Mouse (Mus musculus): ENCODE measurements around the gene Gas7. TPM values are rescaled to one million over a fixed set of nuclear protein-coding genes. Genes with fewer than 3 reads are reported as not detected.

Gas7 gene
- polyA plus RNA-seq, 1 experiment from 2014 or later = 24.4 TPM

DNA sequence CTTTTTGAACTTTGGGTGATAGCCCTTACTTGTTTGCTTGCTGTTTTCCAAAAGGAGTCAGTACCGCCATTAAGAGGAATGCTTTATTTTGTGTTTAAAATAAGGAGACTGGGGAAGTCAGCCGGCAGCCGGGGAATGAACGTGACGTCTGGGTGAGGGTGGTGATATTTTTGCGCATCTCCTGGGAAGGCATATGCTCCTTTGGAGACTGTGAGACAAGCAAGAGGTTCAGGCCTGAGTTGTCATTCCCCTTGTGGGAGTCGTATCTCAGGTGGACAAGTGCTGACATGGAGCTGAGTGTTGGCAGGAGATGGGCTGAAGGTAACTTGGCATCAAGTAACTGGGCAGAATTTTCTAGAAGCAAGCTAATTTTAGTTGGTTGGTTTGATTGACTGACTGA, 142.2 kb downstream of the Gas7 start:
- Histone ChIP-seq H3K9ac (no peak overlapping the region), H3K4me2 (replicated peaks) (no peak overlapping the region), H3K36me3 (no peaks in the 10 kb centered on the region), H3K27ac (replicated peaks) (no peak overlapping the region), H3K9me3 (replicated peaks) (no peaks in the 10 kb centered on the region), H3K4me3 (replicated peaks) (no peak overlapping the region), H3K27me3 (no peaks in the 10 kb centered on the region), H3K4me1 (peaks cover 18% of the 10 kb centered on the region)
- ATAC-seq (ENCODE audit: insufficient number of reproducible peaks, low FRiP score, low TSS enrichment, low read depth) = no peak
- WGBS = 73% methylated on average over 7 of the region's 7 CpGs

DNA sequence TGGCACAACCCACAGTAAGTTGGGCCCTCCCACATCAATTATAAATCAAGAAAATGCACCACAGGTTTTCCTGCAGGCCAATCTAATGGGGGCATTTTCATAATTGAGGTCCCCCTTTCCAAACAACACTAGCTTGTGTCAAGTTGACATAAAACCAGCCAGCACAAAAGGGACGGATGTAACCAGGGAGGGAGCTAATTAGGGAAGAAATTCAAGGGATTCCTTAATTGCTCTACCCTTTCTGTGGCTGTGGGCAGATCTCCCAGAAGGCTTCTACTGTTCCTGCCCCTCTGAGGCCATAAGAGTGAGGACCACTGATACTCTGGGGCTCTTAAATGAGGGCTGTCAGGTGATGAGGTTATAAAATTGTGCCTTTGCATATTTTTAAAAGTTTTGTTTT, 143.9 kb downstream of the Gas7 start:
- ATAC-seq (ENCODE audit: insufficient number of reproducible peaks, low FRiP score, low TSS enrichment, low read depth) = no peak
- Histone ChIP-seq H3K27me3 (no peaks in the 10 kb centered on the region), H3K4me1 (peaks cover 25% of the 10 kb centered on the region), H3K4me3 (replicated peaks) (no peak overlapping the region), H3K9me3 (replicated peaks) (no peaks in the 10 kb centered on the region), H3K9ac (no peak overlapping the region), H3K27ac (replicated peaks) (no peak overlapping the region), H3K36me3 (no peaks in the 10 kb centered on the region), H3K4me2 (replicated peaks) (no peak overlapping the region)
- WGBS = 37% methylated on average over 1 of the region's 1 CpGs

- Histone ChIP-seq H3K27ac (replicated peaks) (peak overlapping the region; percentile 66), H3K9ac (no peak overlapping the region), H3K36me3 (no peaks in the 10 kb centered on the region), H3K4me1 (peaks cover 25% of the 10 kb centered on the region), H3K27me3 (no peaks in the 10 kb centered on the region), H3K4me2 (replicated peaks) (no peak overlapping the region), H3K9me3 (replicated peaks) (no peaks in the 10 kb centered on the region), H3K4me3 (replicated peaks) (no peak overlapping the region)
- peak; percentile 32; the same call in 1 of the 2 replicates for ATAC-seq (ENCODE audit: insufficient number of reproducible peaks, low FRiP score, low TSS enrichment, low read depth)
- 37% methylated on average over 8 of the region's 8 CpGs for WGBS
Observed at GRCm38 (mm10) chr11:67600710-67601430, 145.6 kb downstream of the Gas7 start.

DNA sequence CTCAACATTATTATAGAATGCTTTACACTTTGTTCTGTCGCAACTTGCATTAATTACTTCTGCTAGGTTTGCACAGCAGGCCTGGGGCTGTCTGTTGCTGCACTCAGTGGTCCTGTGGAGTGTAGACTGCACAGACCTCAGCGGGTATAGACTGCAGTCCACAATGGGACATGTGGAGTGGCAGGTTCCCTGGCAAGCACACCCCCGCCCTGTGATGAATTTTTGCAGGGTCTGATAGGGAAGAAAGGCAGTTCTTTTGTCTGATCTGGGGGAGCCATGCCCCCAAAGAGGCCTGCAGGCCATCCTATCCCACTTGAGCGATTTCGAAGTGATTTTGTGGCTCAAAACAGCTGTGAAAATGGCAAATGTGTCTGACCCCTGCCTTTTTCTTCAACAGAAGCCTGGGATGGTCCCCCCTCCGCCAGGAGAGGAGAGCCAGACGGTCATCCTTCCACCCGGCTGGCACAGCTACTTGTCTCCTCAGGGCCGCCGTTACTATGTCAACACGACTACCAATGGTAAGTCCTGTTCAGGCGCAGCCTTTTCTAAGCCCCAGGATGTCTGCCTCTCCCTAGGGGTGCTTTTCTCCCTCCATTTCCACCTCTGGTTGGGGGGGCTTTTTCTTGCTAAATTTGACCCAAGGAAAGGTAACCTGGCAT, 147.6 kb downstream of the Gas7 start:
- 44% methylated on average over 12 of the region's 12 CpGs for WGBS
- ATAC-seq (ENCODE audit: insufficient number of reproducible peaks, low FRiP score, low TSS enrichment, low read depth) = no peak
- no peaks in the 10 kb centered on the region for H3K27me3 ChIP-seq

DNA sequence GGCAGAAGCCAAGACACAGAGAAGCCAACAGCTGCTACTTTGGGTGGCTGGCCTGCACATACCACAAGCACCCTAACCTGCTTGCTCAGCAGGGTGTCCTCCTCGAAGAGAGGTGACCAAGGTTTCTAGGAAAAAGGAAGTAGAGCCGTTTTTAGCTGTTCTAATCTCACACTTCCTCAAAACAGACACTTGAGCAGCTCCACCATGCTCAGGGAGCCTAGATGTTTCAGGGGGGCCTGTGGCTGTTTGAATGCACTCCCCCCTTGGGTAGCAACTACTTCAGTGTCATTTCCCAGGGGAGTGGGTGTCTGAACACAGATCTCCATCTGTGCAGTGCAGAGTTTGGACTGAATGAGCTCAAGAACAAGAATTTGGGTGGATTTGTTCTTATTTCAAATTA, 149.2 kb downstream of the Gas7 start:
- H3K9ac ChIP-seq = no peak overlapping the region
- no peaks in the 10 kb centered on the region for H3K36me3 ChIP-seq
- no peak overlapping the region for H3K4me3 ChIP-seq (replicated peaks)
- no peaks in the 10 kb centered on the region for H3K27me3 ChIP-seq
- no peaks in the 10 kb centered on the region for H3K9me3 ChIP-seq (replicated peaks)
- H3K4me1 ChIP-seq = peaks cover 25% of the 10 kb centered on the region
- 62% methylated on average over 2 of the region's 2 CpGs for WGBS
- ATAC-seq (ENCODE audit: insufficient number of reproducible peaks, low FRiP score, low TSS enrichment, low read depth) = no peak
- H3K4me2 ChIP-seq (replicated peaks) = no peak overlapping the region
- H3K27ac ChIP-seq (replicated peaks) = no peak overlapping the region

More for the DNA sequence above, 147.6 kb downstream of the Gas7 start:
- no peak overlapping the region; the same call in 1 of the 2 replicates for H3K27ac ChIP-seq (replicated peaks)
- H3K9ac ChIP-seq = no peak overlapping the region
- H3K9me3 ChIP-seq (replicated peaks) = no peaks in the 10 kb centered on the region
- no peak overlapping the region for H3K4me2 ChIP-seq (replicated peaks)
- H3K4me1 ChIP-seq = peaks cover 25% of the 10 kb centered on the region
- H3K4me3 ChIP-seq (replicated peaks) = no peak overlapping the region
- no peaks in the 10 kb centered on the region for H3K36me3 ChIP-seq

GRCm38 (mm10) chr11:67608114-67608683, 153.0 kb downstream of the Gas7 start:
- Histone ChIP-seq H3K4me2 (replicated peaks) (no peak overlapping the region), H3K27me3 (no peaks in the 10 kb centered on the region), H3K4me3 (replicated peaks) (no peak overlapping the region), H3K27ac (replicated peaks) (no peak overlapping the region), H3K4me1 (peaks cover 5% of the 10 kb centered on the region; the same call in 1 of the 2 replicates), H3K9me3 (replicated peaks) (no peaks in the 10 kb centered on the region), H3K9ac (no peak overlapping the region), H3K36me3 (no peaks in the 10 kb centered on the region)
- ATAC-seq (ENCODE audit: insufficient number of reproducible peaks, low FRiP score, low TSS enrichment, low read depth) = no peak
- WGBS = 82% methylated on average over 10 of the region's 10 CpGs

DNA sequence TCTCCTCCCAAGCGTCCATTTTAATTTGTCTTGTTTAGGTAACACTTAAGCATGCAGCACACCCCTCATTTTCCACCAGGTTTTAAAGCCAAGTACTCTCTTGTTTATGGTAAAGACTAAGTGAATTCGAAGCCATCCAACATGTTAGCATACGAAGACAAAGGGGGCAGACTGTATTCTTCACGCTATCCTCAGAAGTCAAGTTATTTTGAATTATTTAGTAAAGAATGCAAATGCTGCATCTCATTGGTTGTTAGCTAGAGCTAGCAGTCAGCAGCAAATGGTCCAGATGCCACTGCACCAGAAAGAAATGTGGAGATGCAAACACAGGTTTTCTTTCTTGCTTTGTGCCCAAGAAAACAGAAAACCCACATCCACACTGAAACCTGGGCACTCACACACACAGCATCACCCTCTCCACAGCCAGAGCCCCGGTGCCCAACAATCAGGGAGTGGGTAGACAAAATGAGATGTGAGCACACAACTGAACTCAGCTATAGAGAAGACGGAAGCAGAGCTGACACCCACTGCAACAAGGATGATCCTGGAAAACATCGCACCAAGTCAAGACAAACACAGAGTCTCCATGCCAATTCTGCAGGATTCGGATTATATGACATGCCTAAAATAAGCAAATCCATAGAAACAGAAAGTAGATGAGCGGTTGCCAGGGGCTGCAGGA, 157.1 kb downstream of the Gas7 start:
- 69% methylated on average over 9 of the region's 9 CpGs for WGBS
- peaks cover 5% of the 10 kb centered on the region; the same call in 1 of the 2 replicates for H3K4me1 ChIP-seq
- no peak overlapping the region for H3K9ac ChIP-seq
- H3K27ac ChIP-seq (replicated peaks) = peak overlapping the region; percentile 44; the same call in 1 of the 2 replicates
- H3K36me3 ChIP-seq = no peaks in the 10 kb centered on the region
- H3K9me3 ChIP-seq (replicated peaks) = no peaks in the 10 kb centered on the region
- ATAC-seq (ENCODE audit: insufficient number of reproducible peaks, low FRiP score, low TSS enrichment, low read depth) = no peak
- H3K4me2 ChIP-seq (replicated peaks) = no peak overlapping the region
- no peak overlapping the region for H3K4me3 ChIP-seq (replicated peaks)
- H3K27me3 ChIP-seq = no peaks in the 10 kb centered on the region

GRCm38 (mm10) chr11:67616557-67617239, 161.5 kb downstream of the Gas7 start:
- peaks cover 5% of the 10 kb centered on the region; the same call in 1 of the 2 replicates for H3K4me1 ChIP-seq
- H3K27me3 ChIP-seq = no peaks in the 10 kb centered on the region
- no peak for ATAC-seq (ENCODE audit: insufficient number of reproducible peaks, low FRiP score, low TSS enrichment, low read depth)
- H3K36me3 ChIP-seq = no peaks in the 10 kb centered on the region
- 79% methylated on average over 13 of the region's 13 CpGs for WGBS
- no peak overlapping the region for H3K9ac ChIP-seq
- no peaks in the 10 kb centered on the region for H3K9me3 ChIP-seq (replicated peaks)
- H3K27ac ChIP-seq (replicated peaks) = no peak overlapping the region
- no peak overlapping the region for H3K4me3 ChIP-seq (replicated peaks)
- H3K4me2 ChIP-seq (replicated peaks) = no peak overlapping the region

GRCm38 (mm10) chr11:67622340-67622739, 167.1 kb downstream of the Gas7 start:
- no peak overlapping the region for H3K27ac ChIP-seq (replicated peaks)
- H3K27me3 ChIP-seq = no peaks in the 10 kb centered on the region
- no peak overlapping the region for H3K4me2 ChIP-seq (replicated peaks)
- no peak overlapping the region for H3K9ac ChIP-seq
- H3K4me3 ChIP-seq (replicated peaks) = no peak overlapping the region
- H3K4me1 ChIP-seq = 0 out of 2 replicates have a peak, but pooled peaks cover 6% of the 10 kb centered on the region
- WGBS = 71% methylated on average over 7 of the region's 7 CpGs
- ATAC-seq (ENCODE audit: insufficient number of reproducible peaks, low FRiP score, low TSS enrichment, low read depth) = no peak
- H3K9me3 ChIP-seq (replicated peaks) = no peaks in the 10 kb centered on the region
- H3K36me3 ChIP-seq = no peaks in the 10 kb centered on the region

DNA sequence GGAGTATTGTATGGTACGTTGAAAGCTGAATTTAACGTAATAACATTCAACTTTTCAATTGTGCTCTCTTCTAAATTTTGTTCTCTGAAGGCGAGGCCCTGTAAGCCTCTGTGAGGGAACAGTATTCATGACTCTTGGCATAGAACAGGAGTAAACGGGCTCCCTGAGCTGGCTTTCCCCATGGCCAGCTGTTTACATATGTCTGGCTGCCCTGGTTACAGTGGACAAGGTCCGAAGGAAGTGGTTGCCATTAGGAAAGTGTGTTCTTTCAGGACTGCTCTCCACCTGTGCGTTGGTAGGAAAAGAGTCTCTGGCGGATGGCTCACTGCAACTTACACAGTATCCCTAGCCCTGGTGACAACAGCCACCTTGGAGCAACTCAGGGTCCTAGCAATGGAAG, 171.9 kb downstream of the Gas7 start:
- WGBS = 87% methylated on average over 7 of the region's 7 CpGs
- no peaks in the 10 kb centered on the region for H3K9me3 ChIP-seq (replicated peaks)
- no peak overlapping the region for H3K9ac ChIP-seq
- no peaks in the 10 kb centered on the region for H3K36me3 ChIP-seq
- H3K4me1 ChIP-seq = 0 out of 2 replicates have a peak, but pooled peaks cover 6% of the 10 kb centered on the region
- ATAC-seq (ENCODE audit: insufficient number of reproducible peaks, low FRiP score, low TSS enrichment, low read depth) = no peak
- H3K27me3 ChIP-seq = no peaks in the 10 kb centered on the region
- H3K27ac ChIP-seq (replicated peaks) = no peak overlapping the region
- no peak overlapping the region for H3K4me3 ChIP-seq (replicated peaks)
- H3K4me2 ChIP-seq (replicated peaks) = no peak overlapping the region

GRCm38 (mm10) chr11:67628522-67628921, 173.3 kb downstream of the Gas7 start:
- Histone ChIP-seq H3K27ac (replicated peaks) (no peak overlapping the region), H3K9me3 (replicated peaks) (no peaks in the 10 kb centered on the region), H3K36me3 (no peaks in the 10 kb centered on the region), H3K4me1 (no peaks in the 10 kb centered on the region), H3K9ac (no peak overlapping the region), H3K27me3 (no peaks in the 10 kb centered on the region), H3K4me2 (replicated peaks) (no peak overlapping the region), H3K4me3 (replicated peaks) (no peak overlapping the region)
- 81% methylated on average over 2 of the region's 2 CpGs for WGBS
- ATAC-seq (ENCODE audit: insufficient number of reproducible peaks, low FRiP score, low TSS enrichment, low read depth) = no peak
